Mouse (Mus musculus) cerebellum, adult 9-10 months (tissue): ENCODE measurements around the gene Iffo2.

Experiments used
- DNase-seq: peaks from one replicate; pipeline ENCODE4 v3.0.0; 2022

The Iffo2 gene

DNA sequence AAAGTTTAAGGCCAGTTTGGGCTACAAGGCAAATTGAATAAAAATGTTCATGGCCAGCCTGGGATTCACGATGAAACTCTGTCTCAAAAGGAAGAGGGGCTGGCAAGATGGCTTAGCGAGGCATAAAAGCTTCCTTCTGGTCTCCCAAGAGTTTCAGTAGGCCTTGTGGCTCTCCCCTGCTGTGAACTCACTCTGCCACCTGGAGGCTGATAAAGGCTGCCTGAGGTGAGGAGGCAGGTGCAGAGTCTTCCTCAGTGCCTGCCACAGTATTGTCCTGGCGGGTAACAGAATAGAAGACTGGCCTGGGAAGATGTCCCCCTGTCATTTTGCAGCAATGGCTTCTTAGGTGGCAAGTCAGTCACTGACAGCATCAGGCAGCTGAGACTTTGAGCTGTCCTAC, 52.6 kb downstream of the Iffo2 start:
- peak; percentile 35 for DNase-seq

DNA sequence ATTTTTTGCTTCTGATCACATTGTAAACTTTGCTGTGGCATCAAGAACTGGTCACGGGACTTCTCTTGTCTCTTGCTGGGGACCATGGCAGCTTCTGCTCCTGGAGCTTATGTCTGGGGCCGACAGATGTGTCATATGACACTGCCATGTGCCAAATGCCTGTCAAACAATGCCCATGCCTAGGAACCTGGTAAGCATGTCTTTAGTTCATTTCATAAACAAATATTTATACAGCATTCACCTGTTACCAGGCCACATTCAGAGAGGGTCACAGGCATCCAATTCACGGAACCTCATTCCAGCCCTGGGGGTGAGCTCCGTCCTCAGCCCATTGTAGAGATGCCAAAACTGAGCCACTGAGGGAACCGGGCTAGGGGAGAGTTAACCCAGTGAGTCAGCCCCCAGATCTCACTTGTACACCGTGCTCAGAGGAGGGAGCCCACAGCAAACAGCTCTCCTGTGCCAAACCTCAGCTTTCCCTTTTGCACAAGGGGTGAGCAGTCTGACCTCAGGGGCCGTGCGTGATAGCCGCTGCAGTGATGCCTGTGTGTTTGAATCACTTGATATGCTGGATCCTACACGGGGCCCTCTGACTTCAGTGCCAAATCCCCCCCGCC, 53.4 kb downstream of the Iffo2 start:
- peak; percentile 34 for DNase-seq

DNA sequence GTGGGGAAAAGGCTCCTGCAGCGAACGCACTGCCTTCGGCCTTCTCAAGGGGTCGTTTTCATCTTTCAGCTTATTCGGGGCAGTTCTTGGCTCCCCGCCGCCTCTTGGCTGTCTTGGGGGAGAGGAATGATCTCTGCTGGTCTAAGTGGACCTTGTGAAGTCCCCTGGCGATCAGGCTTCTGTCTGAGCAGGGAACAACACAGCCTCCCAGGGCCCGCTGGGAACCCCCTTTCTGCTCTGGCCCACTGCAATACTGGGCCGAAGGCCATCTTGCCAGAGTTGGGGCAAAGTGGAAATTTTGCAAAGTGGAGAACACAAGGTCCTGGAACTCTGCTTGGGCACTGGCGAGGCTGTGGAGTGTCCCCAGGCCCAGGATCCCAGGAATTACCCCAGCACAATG, 54.4 kb downstream of the Iffo2 start:
- no peak for DNase-seq

DNA sequence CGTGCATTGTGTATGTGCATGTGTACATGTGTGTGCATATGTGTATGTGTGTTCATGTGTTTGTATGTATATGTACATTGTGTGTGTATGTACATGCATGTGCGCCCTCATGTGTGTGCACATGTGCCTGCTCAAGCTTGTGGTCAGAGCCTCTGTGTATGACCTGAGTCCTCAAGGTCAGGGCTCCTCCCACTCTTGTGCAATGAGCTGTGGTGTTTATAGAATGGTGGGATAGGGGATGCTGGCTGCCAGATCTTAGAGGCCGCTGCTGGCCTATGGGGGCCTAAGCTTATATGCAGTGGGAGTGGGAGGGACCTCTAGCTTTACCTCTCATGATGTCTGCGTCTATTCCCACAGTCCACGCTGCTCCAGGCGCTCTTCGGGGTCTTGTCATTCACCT, 55.4 kb downstream of the Iffo2 start:
- DNase-seq = no peak

DNA sequence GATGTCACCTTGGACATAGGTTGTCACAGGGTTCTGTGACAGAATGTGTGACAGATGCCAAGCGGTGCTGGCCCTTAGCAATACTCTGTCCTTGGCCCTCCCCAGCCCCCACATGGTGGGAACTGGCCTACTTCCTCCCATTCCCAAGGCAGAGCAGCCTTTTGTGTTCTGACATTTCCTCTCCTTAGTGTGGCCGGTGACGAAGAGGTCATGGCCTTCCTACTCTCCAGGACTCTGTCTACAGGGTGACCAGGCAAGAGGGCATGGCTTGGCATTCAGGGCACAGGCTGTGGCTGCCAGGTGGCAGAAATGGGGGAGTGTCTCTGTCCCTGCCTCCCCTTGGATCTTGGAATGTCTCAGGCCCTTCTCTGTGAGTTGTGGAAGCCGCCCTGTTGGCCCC, 57.0 kb downstream of the Iffo2 start:
- peak; percentile 74 for DNase-seq

DNA sequence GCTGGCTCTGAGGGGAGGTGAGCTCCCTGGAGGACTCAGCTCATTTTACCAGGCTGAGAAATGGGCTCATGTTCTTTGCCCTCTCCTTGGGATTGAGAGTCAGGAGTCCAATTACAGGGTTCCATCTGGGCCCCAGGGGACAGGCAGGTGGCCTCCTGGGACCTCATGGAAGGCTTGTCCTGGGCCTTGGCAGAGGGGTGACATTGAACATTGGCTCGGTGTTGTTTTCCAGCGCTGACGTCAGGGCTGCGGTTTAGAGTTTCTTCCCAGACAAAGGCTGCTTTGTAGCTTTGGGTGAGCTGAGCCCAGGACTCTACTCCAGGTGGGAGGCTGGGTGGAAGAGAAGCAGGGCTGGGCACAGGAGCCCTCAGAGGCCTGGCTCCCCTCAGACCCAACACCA, 57.4 kb downstream of the Iffo2 start:
- DNase-seq = no peak

DNA sequence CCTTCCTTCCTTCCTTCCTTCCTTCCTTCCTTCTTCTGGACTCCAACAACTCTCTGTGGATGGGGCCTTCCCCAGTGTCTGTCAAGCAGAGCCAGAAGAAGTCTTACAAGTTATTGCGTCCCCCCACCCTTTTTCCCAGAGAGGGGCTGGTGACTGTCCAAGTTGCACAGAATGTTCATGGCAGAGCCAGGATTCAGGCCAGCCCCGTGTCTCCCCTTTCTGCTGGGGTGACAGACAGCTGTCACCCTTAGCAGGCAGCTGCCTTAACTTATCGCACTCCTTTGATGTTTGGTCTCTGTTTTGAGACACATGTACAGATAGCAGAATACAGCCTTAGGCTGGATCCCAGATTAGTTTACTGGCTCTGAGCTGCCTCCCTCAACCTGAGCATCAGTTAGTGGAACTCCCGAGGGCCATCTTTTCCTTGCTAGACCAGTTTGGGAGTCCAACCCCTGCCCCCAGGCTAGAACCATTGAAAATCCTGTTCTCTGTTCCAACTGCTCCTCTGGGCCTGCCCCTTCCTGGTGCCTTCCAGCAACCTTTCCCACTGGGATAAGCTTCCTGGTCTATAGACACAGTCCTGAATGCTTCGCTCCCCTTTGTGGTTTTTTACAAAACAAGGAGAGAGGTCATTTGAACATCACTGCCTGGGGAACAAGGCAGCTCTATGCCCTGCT, 59.1 kb downstream of the Iffo2 start:
- no peak for DNase-seq

DNA sequence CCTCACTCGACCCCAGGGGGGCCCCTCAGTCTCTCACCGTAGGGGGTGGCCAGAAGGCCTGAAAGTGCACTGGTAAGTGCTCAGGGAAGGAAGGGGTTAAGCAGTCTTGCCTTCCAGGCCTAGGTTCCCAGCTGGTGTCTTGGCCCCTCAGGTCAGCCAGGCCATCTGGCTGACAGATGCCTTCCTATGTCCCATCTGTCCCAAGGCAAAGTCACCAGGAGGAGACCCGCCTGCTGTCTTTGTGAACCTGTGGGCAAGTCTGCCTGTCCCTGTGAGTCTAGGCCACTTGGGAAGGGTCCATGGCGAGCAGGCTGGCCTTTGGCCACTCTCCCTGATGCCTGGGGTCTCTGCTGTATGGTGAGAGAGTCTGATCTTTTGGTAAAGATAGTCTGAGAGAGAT, 60.1 kb downstream of the Iffo2 start:
- peak; percentile 97 for DNase-seq

DNA sequence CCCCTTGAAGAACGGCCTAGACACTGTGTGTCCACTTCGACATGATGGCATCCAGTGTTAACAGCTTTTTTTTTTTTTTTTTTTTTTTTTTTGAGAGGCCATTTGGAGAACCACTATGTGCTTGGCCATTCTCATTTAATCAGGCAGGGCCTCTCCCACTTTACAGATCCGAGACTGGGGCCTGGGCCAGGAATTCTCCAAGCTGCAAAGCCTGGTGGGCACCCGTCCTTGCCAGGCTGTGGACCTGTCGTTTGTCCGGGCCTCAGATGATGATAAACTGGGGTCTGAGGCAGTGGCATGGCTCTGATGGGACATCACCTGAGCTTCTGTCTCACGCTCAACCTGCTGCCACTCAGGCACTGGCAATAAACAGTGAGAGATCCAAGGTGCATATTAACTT, 62.5 kb downstream of the Iffo2 start:
- DNase-seq = no peak

DNA sequence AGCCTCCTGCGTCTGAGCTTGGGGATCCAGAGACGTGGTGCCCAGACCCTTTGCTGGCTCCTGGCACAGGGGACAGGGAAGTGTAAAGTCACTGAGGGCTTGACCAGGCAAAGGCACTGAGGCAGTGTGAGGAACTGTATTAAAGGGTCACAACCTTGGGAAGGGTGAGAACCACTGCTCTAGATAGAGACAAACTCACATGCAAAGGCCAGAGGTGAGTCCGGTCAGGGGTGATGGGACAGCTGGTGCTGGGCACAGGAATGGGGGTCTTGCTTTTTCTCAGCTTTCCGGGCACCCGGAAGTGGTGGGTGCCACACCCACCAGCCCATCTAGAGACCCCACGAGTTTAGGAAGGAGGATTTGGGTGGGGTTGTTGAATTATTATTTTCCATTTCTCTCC, 63.0 kb downstream of the Iffo2 start:
- DNase-seq = no peak

DNA sequence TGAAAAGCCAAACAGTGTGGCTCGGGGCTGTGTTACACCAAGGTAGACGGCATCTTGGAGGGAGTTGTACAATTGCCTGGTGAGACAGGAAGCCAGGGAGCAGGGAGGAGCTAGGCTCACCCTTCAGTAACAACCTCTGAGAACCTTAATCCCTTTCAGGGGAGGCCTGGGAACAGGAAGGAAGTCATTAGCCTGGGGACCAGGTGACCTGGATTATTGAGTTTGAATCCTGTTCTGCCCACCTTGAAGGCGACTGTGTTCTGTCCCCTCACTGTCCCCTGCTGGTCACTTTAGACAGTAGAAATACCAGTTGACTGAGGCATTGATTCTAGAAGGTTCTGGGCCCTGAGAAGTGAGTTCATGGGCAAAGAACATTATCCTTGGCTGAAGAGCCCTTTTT, 63.7 kb downstream of the Iffo2 start:
- peak; percentile 56 for DNase-seq

DNA sequence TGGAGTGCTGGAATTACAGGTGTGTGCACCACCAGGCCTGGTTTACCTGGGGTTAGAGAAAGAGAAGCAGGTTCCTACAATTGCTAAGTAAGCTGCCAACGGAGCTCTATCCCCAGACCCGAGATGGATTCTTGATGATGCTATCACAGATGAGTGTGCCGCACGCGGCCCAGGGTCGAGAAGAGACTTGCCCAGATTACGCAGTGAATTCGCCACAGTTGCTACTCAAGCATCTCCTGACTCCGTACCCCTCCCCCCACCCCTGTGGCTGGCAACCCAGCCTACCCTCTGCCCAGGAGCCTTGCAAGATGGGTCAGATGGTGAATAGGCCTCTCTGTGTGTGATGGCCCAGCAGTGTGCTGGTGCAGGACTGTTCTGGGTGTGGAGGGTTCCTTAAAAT, 66.4 kb downstream of the Iffo2 start:
- DNase-seq = no peak

DNA sequence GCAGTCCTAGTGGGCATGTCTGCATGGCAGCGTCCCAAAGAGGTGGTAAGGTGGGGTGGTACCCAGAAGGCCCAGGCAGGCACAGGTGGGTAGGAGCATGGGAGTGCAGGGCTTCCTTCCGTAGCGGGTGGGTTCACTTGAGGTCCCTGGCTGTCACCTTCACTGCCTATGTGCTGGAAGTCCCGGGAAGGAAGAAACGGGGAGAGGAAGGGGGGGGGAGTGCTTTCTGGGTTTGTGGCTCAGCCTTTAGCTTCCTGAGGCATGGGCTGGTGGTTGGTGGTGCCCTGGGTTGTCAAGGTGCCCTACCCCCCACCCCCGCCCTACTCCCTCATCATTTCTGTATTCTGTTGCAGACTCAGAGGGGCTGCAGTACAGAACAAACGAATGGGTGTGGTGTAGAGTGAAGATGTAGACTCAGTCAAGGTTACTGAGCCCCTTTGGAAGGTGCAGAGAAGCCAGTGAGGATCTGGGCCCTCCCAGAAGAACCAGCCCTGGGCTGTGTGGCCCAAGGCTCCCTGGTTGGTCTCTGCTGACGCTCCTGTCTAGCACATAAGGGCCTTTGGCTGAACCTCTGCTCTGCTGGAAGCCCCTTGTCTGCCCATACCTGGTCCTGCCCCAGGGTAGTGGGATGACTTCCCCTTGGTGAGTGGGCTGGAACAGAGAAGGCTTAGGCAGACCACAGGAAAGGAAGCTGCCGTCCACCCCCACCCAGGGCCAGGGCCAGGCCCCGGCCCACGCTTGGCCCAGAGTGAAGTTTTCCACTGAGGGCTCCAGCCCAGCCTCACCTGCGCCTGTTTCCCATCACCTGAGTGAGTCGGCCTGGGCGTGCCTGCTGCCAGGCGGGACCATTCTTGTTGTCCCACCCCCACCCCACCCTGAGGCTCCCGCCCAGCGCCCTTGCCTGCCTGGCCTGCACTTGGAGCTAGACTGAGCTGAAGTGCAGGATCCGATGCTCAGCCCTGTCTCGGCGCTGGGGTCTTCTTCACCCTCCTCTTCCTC, 67.2 kb downstream of the Iffo2 start:
- no peak for DNase-seq

DNA sequence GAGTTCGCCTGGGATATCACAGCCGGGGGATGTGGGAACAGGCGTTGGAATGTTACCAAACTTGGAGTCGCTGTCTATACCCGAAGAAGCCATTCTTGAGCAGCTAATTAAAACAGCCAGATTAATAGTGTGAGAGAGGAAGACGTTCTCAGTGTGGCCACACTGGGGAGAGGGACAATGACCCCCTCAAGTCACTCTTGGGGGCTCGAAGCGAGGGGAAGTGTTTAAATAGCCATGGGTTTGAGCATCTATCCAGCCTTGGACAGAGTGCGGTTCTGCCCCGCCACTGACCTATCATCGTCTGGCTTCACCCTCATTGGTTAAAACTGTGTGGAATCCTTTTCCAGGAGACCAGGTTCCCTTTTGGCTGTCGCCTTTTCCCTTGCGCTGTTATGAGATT, 68.0 kb downstream of the Iffo2 start:
- no peak for DNase-seq

DNA sequence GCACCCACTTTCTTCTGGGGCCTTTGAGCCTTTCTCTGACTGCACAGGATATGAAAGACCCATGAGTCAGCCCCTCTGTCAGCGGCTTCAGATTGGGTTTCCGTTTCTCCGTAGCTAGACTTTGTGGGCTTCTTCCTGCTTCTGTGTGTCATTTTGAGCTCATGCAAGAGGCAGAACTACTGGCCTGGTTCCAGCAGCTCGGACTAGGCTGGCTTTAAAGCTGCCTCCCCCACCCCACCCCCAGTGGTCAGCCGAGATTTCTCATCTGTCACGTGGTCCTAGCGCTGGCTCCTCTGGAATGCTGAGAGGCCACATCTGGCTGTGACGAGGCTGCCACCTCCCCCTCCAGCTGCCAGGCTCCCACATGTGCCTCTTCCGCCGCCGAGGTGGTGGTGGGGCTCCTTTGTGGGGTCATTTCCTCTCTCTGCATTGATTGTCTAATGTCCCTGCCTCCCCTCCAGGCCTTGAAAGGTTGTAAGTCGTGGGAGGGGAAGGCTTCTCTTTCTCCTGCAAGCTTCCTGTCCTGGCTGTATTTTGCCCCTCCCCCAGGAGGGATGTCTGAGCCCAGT, 68.7 kb downstream of the Iffo2 start:
- DNase-seq = no peak

DNA sequence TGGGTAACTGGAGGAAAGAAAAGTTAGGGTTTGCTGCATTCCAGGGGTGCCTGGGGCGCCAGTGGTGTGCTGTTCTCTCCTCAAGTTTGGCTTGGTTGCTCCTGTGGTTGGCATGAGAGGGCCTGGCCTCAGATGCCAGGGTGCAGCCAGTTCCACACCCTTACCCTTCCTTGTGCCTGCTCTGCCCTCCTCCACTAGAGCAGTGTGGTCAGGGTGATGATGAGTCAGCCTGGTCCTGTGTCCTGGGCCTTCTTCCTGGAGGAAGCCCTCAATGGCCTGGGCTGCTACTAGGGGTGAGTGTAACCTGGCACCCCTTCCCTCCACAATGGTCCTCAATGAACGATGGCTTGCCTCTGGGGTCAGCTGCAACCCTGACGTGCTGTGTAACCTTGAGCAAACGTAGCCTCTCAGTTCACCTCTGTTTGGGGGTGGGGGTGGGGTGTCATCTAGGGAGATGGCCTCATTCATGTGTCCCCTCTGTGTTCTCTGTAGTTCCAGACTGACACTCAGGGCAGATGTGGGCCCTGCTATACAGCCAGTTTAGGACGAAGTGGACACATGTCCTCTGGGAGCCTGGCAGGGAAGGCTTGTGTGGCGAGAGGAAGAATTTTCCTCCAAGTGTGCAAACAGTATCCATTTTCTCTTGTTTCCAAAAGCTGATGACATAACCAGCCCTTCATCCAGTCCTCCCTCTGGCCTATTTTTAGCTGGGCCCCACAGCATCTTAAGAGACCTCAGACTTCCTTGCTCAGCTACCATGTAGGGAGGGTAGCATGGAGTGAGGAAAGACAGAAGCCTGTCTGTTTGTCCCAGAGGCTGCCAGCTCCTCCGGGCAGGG, 71.4 kb downstream of the Iffo2 start:
- no peak for DNase-seq

DNA sequence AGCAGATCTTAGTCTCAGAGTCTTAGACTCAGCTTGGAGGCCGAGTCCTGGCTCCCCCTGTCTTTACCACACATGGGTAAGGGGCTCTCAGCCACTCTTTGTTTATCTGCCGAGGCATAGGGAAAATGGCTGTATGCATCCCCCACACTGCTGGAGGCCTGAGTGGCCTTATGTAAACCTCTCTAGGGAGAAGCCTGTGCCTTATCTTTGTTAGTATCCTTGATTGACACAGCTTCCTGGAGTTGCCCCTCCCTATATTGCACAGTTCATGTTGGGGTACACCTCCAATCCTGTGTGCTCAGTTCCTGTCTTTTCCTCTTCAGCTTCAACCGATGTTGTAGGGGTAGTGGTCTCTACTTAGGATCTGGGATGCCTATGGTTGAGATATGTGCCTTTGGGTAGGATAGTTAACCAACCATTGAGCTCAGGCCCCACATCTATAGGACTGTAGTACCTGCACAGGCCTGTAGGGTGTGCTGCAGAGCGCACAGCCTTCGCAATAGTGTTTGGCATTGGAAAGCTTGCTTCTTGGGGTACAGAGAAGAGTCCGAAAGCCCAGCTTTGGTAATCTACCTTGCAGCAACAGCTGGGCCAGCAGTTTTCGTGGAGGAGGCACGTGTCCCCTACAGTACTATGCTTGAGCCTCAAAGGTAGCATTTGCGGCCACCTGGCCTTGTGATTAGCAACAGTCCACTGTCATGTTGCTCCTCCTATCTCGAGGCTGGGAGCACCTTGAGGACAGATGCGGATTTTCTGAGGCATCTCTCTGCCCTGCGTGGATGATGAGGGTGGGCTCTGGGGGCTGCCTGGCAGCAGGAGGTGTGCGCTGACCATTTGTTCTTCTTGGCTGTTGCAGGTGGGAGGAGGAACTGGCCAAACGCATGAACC, 72.3 kb downstream of the Iffo2 start, which contains the start of gene Gm21969:
TSS of gene Gm21969 (plus strand) at position 830 of the 888 bp plus-strand sequence.
- peak; percentile 77 for DNase-seq

DNA sequence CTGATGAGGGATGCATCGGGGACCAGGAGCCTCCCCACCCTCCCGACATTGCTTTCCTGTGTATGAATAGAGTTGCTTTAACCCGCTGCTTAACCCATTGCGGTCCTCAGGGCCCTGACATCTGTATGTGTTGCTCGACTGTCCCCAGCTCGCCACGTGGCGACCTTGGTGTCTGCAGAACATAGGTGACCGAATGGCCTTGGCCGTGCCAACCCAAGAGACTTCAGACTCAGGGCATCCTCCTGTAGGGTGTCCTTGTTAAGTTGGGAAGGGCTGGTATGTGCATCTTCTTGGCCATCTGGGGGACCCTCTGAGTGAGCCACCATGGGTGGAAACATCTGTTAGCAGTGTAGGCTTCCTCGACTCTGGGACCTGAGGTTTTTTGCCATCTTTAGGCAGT, 74.9 kb downstream of the Iffo2 start:
- DNase-seq = no peak

DNA sequence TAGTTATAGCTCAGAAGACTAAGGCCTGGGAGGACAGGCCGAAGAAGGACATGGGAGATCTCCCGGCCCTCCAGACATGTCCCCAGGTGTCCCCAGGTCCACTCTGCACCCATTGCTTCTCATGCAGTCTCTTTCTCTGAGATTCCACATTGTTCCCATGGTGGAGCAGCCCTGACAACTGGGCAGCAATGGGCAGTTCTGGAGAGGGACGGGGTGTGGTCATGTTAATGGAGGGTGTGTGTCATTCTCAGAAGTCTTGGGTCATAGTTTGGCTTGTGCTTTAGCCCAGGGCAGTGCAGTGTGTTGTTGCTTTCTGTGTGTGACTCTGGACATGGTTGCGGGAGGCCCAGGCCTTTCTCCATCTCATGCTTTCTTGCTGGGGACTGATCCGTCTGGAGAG, 76.4 kb downstream of the Iffo2 start:
- no peak for DNase-seq

DNA sequence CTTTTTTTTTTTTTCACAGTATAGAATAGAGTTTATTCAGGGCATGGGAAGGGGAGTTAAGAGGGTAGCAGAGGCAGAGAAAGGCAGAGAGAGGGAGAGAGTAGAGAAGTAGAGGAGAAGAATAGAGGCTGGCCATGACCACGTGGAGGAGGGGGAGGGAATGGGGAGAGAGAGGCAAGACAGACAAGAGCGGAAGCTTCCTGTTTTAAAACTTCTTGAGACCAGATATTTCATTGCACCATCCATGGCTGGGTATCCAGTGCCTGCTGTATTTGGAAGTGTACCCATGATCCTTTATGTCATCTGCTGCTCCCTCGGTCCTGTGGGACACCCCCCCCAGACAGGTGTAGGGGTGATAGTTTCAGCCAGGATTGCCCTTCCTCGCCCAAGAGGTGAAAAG, 78.6 kb downstream of the Iffo2 start:
- DNase-seq = no peak

DNA sequence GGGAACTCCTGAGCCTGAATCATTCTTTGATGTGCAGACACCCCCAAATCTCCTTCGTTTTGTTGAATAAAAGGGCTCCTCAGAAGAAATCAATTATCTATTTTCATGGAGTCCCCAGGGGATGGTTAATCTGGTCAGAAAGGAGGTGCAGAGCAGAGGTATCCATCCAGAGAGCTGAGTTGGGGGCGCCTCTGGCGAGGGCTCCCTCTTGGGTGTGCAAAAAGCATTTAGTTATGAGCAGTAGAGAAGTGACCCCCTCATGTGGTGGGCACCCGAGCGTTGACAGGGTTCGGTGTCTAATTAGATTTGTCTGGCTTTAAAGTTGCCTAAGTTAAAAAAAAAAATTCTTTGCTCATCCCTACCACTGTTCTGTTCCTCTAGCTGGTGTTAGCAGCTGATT, 80.6 kb downstream of the Iffo2 start:
- DNase-seq = no peak
